Mouse (Mus musculus) midbrain, embryonic 13.5 days (tissue): ENCODE data around the gene Defb19. TPM values are rescaled to one million over a fixed set of nuclear protein-coding genes. Genes with fewer than 3 reads are reported as not detected.

Source experiments
- ATAC-seq: fragments of 200-750 bp; cut with Nextera tagmentation; 2 replicates; pipeline ENCODE4 v1.8.0; 2017; ENCODE audit warnings: mild to moderate bottlenecking, moderate TSS enrichment, moderate library complexity
- H3K27ac ChIP-seq: fragments of 300-500 bp; sonication (generic); 2 replicates; pipeline ENCODE4 v1.5.1; 2015; ENCODE audit warnings: inconsistent platforms, mild to moderate bottlenecking, moderate library complexity
- H3K27me3 ChIP-seq: fragments of 300-500 bp; sonication (generic); 2 replicates; pipeline ENCODE4 v1.6.1; 2015; ENCODE audit warnings: mild to moderate bottlenecking, inconsistent platforms
- H3K36me3 ChIP-seq: fragments of 300-500 bp; sonication (generic); 2 replicates; pipeline ENCODE4 v1.6.1; 2015; ENCODE audit warnings: mild to moderate bottlenecking, inconsistent platforms
- H3K4me1 ChIP-seq: fragments of 300-500 bp; sonication (generic); replicated peaks from 2 replicates; pipeline ENCODE4 v1.6.1; 2015; ENCODE audit warnings: inconsistent platforms
- H3K4me2 ChIP-seq: fragments of 300-500 bp; sonication (generic); replicated peaks from 2 replicates; pipeline ENCODE4 v1.6.1; 2015; ENCODE audit warnings: moderate library complexity, mild to moderate bottlenecking, inconsistent platforms
- H3K4me3 ChIP-seq: fragments of 300-500 bp; sonication (generic); replicated peaks from 2 replicates; pipeline ENCODE4 v1.5.1; 2015; ENCODE audit warnings: mild to moderate bottlenecking, inconsistent platforms
- H3K9ac ChIP-seq: fragments of 300-500 bp; sonication (generic); replicated peaks from 2 replicates; pipeline ENCODE4 v1.6.1; 2015; ENCODE audit warnings: mild to moderate bottlenecking, inconsistent platforms
- H3K9me3 ChIP-seq: fragments of 300-500 bp; sonication (generic); 2 replicates; pipeline ENCODE4 v1.6.1; 2016; ENCODE audit warnings: mild to moderate bottlenecking, inconsistent platforms
- WGBS: fragments of 180-500 bp; shearing (Covaris S2); methylation state at CpG from one replicate; pipeline ENCODE4 v1.1.7; 2015; 5-methylcytosine and 5-hydroxymethylcytosine counted together
- polyA plus RNA-seq: library from polyadenylated mRNA; unstranded; fragments of >200 nt; fragmentation: Nextera tagmentation; extraction: Ambion mirVana; gene quantifications from 2 replicates; pipeline ENCODE4 v1.2.1, GENCODE M21; 2015

Defb19 gene
- polyA plus RNA-seq, 1 experiment from 2014 or later: not detected

- Histone ChIP-seq H3K9ac (no peak within 1 kb of the TSS), H3K27me3 (no peaks in the 10 kb centered on the region), H3K9me3 (no peaks in the 10 kb centered on the region), H3K4me3 (no peak within 1 kb of the TSS), H3K27ac (no peak within 1 kb of the TSS), H3K36me3 (no peaks in the 10 kb centered on the region), H3K4me2 (no peak within 1 kb of the TSS), H3K4me1 (no peaks in the 10 kb centered on the region)
- ATAC-seq: no peak
- 60% methylated on average over 13 of the region's 13 CpGs for WGBS
Observed at GRCm38 (mm10) chr2:152539944-152540710, 40.0 kb downstream of the Defb19 start, which contains the start of gene Defb29. Gene Defb29 (minus strand): TSS chr2:152540098.

Other genes starting within 250 kb of the Defb19 start
- gene Rbck1, start 247.7 kb downstream of the Defb19 start, polyA plus RNA-seq: 99.2 and 108 TPM in 2 replicates
- 0.82 and 0.89 TPM in 2 replicates for gene Trib3, start 236.3 kb downstream of the Defb19 start, polyA plus RNA-seq
- 26.8 and 28.5 TPM in 2 replicates for gene Nrsn2, start 203.7 kb downstream of the Defb19 start, polyA plus RNA-seq
- 18.2 and 18.5 TPM in 2 replicates for gene Sox12, start 182.2 kb downstream of the Defb19 start, polyA plus RNA-seq
- 21.4 and 26.4 TPM in 2 replicates for gene Zcchc3, start 165.3 kb downstream of the Defb19 start, polyA plus RNA-seq
- gene 6820408C15Rik, start 164.7 kb downstream of the Defb19 start, polyA plus RNA-seq: 0.39 and 1.7 TPM in 2 replicates
- not detected in 2 replicates for gene Defb23, start 115.7 kb downstream of the Defb19 start, polyA plus RNA-seq
- not detected in 2 replicates for gene Defb20, start 103.2 kb downstream of the Defb19 start, polyA plus RNA-seq
- not detected in 2 replicates for gene Defb22, start 90.2 kb downstream of the Defb19 start, polyA plus RNA-seq
- gene Defb26, start 68.6 kb downstream of the Defb19 start, polyA plus RNA-seq: not detected in 2 replicates
- gene Defb28, start 62.1 kb downstream of the Defb19 start, polyA plus RNA-seq: not detected in 2 replicates
- gene Defb29, start 40.2 kb downstream of the Defb19 start, polyA plus RNA-seq: not detected in 2 replicates
- not detected in 2 replicates for gene Gm17416, start 11.0 kb downstream of the Defb19 start, polyA plus RNA-seq
- not detected in 2 replicates for gene Defb21, start 7.6 kb downstream of the Defb19 start, polyA plus RNA-seq
- gene Defb45, start 19.1 kb upstream of the Defb19 start, polyA plus RNA-seq: not detected in 2 replicates
- not detected in 2 replicates for gene Defb36, start 24.0 kb upstream of the Defb19 start, polyA plus RNA-seq
- gene Defb25, start 42.7 kb upstream of the Defb19 start, polyA plus RNA-seq: not detected in 2 replicates
- gene Rem1, start 46.6 kb upstream of the Defb19 start, polyA plus RNA-seq: 0.15 and 0.27 TPM in 2 replicates
- gene H13, start 89.1 kb upstream of the Defb19 start, polyA plus RNA-seq: 171 and 181 TPM in 2 replicates
- 42.7 and 44.1 TPM in 2 replicates for gene Mcts2, start 106.7 kb upstream of the Defb19 start, polyA plus RNA-seq
- 32.8 and 39.4 TPM in 2 replicates for gene Id1, start 155.9 kb upstream of the Defb19 start, polyA plus RNA-seq
- gene Cox4i2, start 173.9 kb upstream of the Defb19 start, polyA plus RNA-seq: 4.1 and 5.5 TPM in 2 replicates